Mouse (Mus musculus): ENCODE results near the gene Myo18a. TPM values are rescaled to one million over a fixed set of nuclear protein-coding genes. Genes with fewer than 3 reads are reported as not detected.

Myo18a gene
- polyA plus RNA-seq (2015; fragmentation: Nextera tagmentation; extraction: Ambion mirVana): 35.1 and 44.0 TPM in 2 replicates

DNA sequence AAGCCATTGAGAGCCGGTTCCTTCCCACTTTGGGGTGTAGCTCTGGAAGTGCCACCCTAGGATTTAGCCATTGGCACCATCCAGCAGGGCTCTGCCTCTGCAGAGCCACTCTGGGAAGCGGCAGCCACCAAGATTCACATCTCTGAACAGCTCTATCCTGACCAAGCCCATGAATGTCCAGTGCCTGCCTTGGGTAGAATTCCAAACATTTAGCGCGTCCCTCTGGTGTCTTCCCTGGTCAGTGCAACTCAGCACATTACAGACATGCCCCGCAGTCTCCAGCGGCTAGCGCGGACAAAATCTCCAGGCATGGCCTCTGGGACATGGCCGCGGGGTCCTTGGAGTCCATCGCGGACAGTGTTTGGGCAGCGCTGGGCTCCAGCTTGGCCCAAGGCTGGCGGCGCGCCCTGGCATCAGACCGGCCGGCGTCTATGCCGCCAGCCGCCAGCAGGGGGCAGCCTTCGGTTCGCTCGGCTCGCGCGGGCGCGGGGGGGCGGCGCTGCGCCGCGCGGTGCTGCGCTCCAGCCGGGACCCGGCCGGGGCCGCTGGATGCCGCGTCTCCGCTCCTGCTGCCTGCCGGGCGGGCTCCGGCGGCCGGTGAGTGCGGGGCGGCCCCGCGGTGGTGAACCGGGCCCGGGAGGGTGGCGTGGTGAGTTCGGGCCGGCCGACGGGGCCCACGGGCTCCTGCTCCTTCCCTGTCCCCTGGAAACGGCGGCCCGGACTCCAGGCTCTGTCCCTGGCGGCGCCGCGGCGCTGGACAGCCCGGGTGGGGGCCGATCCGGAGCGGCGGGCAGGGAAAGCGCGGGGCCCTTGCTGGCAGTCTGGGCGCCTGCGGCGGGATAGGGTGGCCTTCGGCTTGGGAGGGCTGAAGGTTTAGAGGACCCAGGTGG, at the start of gene Myo18a:
Gene Myo18a, plus strand, starts transcription at position 464 of the 890 bp plus-strand sequence.
- peaks cover 32% of the 10 kb centered on the region for H3K4me1 ChIP-seq (ENCODE audit: control insufficient read depth, insufficient read depth, low read depth, low read length)
- H3K27me3 ChIP-seq (replicated peaks; ENCODE audit: control insufficient read depth, insufficient read depth, low read length): no peaks in the 10 kb centered on the region; the same call in 1 of the 2 replicates
- no peaks in the 10 kb centered on the region for H3K9me3 ChIP-seq (ENCODE audit: control insufficient read depth, low read length)
- H3K27ac ChIP-seq (ENCODE audit: low read depth, low read length): peak within 1 kb of the TSS; percentile 88
- ATAC-seq: peak; percentile 87
- peak within 1 kb of the TSS; percentile 81 for H3K4me2 ChIP-seq (ENCODE audit: low read length)
- WGBS: 2% methylated on average over 54 of the region's 79 CpGs
- H3K36me3 ChIP-seq (ENCODE audit: control insufficient read depth, insufficient read depth, low read length): no peaks in the 10 kb centered on the region
- H3K9ac ChIP-seq (ENCODE audit: low read depth, low read length): peak within 1 kb of the TSS; percentile 99
- peak within 1 kb of the TSS; percentile 87 for H3K4me3 ChIP-seq (ENCODE audit: low read length)

DNA sequence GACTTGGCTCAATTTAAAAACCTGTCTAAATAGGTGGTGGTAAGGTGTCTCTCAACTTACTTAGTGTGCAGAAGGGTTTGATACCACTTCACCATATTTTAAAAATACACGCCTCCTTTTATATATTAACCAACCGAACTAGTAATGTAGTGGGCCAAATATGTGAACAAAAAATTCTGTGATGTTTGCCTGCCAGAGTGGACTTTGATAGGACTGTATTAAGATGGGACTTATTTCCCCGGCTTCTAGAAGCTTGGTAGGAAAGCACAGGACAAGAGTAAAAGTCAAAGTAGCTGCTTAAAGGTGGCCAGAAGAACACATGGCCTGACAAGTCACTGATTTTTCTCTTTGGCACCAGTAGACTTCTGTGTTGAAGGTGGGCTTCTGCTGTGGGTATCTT, 49.3 kb upstream of the Myo18a start:
- Histone ChIP-seq H3K4me1 (ENCODE audit: control insufficient read depth, insufficient read depth, low read depth, low read length) (no peaks in the 10 kb centered on the region), H3K4me2 (ENCODE audit: low read length) (no peak overlapping the region), H3K9ac (ENCODE audit: low read depth, low read length) (no peak overlapping the region), H3K36me3 (ENCODE audit: control insufficient read depth, insufficient read depth, low read length) (peaks cover 5% of the 10 kb centered on the region; the same call in 1 of the 2 replicates), H3K27me3 (replicated peaks; ENCODE audit: control insufficient read depth, insufficient read depth, low read length) (no peaks in the 10 kb centered on the region), H3K9me3 (ENCODE audit: control insufficient read depth, low read length) (no peaks in the 10 kb centered on the region), H3K4me3 (ENCODE audit: low read length) (no peak overlapping the region), H3K27ac (ENCODE audit: low read depth, low read length) (no peak overlapping the region)
- WGBS: 95% methylated on average over 3 of the region's 3 CpGs
- ATAC-seq: no peak

DNA sequence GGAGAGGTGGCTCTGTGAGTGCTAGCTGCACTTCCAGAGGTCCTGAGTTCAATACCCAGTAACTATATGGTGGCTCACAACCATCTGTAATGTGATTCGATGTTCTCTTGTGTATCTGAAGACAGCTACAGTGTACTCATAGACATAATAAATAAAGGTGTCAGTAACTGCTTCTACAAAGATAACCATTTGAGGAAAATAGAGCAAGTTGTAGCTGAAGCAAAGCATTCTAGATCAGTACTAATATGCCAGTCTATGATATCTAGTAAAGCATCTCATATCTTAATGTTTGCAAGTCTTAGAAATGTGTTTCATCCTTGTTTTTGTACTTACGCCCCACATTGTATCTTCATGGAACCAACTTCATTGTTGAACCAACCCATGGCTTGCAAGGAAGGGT, 44.0 kb upstream of the Myo18a start:
- Histone ChIP-seq H3K4me3 (ENCODE audit: low read length) (no peak overlapping the region), H3K4me1 (ENCODE audit: control insufficient read depth, insufficient read depth, low read depth, low read length) (no peaks in the 10 kb centered on the region), H3K9me3 (ENCODE audit: control insufficient read depth, low read length) (no peaks in the 10 kb centered on the region), H3K27ac (ENCODE audit: low read depth, low read length) (no peak overlapping the region), H3K4me2 (ENCODE audit: low read length) (no peak overlapping the region), H3K9ac (ENCODE audit: low read depth, low read length) (no peak overlapping the region), H3K36me3 (ENCODE audit: control insufficient read depth, insufficient read depth, low read length) (no peaks in the 10 kb centered on the region), H3K27me3 (replicated peaks; ENCODE audit: control insufficient read depth, insufficient read depth, low read length) (no peaks in the 10 kb centered on the region)
- 97% methylated on average over 2 of the region's 2 CpGs for WGBS
- no peak for ATAC-seq

DNA sequence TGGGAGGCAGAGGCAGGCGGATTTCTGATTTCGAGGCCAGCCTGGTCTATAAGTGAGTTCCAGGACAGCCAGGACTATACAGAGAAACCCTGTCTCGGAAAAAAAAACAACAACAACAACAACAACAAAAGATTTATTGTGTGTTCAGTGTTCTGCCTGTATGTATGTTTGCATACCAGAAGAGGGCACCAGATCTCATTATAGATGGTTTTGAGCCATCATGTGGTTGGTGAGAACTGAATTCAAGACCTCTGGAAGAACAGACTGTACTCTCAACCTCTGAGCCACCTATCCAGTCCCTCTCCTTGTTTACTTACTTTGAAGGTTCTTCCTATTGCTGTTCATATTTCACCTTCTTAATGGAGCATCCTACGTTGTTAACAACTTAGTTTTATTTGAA, 41.7 kb upstream of the Myo18a start:
- Histone ChIP-seq H3K4me2 (ENCODE audit: low read length) (no peak overlapping the region), H3K9me3 (ENCODE audit: control insufficient read depth, low read length) (no peaks in the 10 kb centered on the region), H3K36me3 (ENCODE audit: control insufficient read depth, insufficient read depth, low read length) (no peaks in the 10 kb centered on the region), H3K4me3 (ENCODE audit: low read length) (no peak overlapping the region), H3K9ac (ENCODE audit: low read depth, low read length) (no peak overlapping the region), H3K27me3 (replicated peaks; ENCODE audit: control insufficient read depth, insufficient read depth, low read length) (no peaks in the 10 kb centered on the region), H3K4me1 (ENCODE audit: control insufficient read depth, insufficient read depth, low read depth, low read length) (no peaks in the 10 kb centered on the region), H3K27ac (ENCODE audit: low read depth, low read length) (no peak overlapping the region)
- 94% methylated on average over 4 of the region's 4 CpGs for WGBS
- no peak for ATAC-seq

DNA sequence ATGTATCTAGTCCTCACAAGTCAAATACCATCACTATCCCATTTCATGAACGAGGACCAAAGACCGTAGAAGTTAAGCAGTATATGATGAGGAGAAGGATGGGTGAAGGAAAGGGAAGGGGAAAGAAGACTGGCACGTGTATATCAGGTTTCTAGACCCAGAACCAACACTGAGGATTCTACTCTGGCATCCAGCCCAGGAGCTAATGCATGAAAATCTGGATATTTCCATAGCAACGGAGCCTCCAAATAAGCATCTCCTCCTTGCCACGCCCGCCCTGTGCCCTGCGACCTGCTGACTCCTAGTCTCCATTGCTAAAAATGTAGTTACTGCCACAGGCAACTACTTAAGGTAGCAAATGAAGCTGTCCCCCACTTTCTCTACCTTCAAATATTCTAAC, 38.3 kb upstream of the Myo18a start:
- no peak overlapping the region for H3K4me2 ChIP-seq (ENCODE audit: low read length)
- H3K36me3 ChIP-seq (ENCODE audit: control insufficient read depth, insufficient read depth, low read length): no peaks in the 10 kb centered on the region
- H3K4me1 ChIP-seq (ENCODE audit: control insufficient read depth, insufficient read depth, low read depth, low read length): no peaks in the 10 kb centered on the region; the same call in 1 of the 2 replicates
- no peak overlapping the region for H3K9ac ChIP-seq (ENCODE audit: low read depth, low read length)
- H3K9me3 ChIP-seq (ENCODE audit: control insufficient read depth, low read length): no peaks in the 10 kb centered on the region
- H3K4me3 ChIP-seq (ENCODE audit: low read length): no peak overlapping the region
- no peak for ATAC-seq
- H3K27me3 ChIP-seq (replicated peaks; ENCODE audit: control insufficient read depth, insufficient read depth, low read length): no peaks in the 10 kb centered on the region
- WGBS: 63% methylated on average over 7 of the region's 7 CpGs
- no peak overlapping the region for H3K27ac ChIP-seq (ENCODE audit: low read depth, low read length)

DNA sequence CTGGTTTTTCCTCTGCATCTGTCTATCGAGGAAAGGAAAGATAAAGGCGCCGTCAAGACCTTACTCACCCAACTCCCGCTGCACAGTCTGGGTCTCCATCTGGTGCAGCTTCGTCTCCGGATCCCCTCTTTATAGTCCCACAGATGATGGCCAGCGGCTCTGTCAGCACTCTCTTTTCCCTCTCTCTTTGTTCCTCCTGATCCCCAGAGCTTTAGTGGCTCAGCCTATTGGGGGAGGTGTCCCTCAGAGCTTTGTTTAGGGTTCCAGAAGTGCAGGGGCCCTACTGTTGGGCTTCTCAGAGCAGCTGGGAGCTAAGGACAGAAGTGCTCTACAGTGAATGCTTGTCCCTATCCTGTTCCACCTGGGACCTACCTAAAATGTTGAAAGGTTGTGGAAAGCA, 37.9 kb upstream of the Myo18a start, which contains the start of gene Cryba1:
Gene Cryba1, minus strand, starts transcription at position 101 of the 400 bp plus-strand sequence.
- Histone ChIP-seq H3K27ac (ENCODE audit: low read depth, low read length) (no peak within 1 kb of the TSS), H3K9ac (ENCODE audit: low read depth, low read length) (no peak within 1 kb of the TSS), H3K4me3 (ENCODE audit: low read length) (no peak within 1 kb of the TSS), H3K4me1 (ENCODE audit: control insufficient read depth, insufficient read depth, low read depth, low read length) (no peaks in the 10 kb centered on the region; the same call in 1 of the 2 replicates), H3K27me3 (replicated peaks; ENCODE audit: control insufficient read depth, insufficient read depth, low read length) (no peaks in the 10 kb centered on the region), H3K36me3 (ENCODE audit: control insufficient read depth, insufficient read depth, low read length) (no peaks in the 10 kb centered on the region), H3K9me3 (ENCODE audit: control insufficient read depth, low read length) (no peaks in the 10 kb centered on the region), H3K4me2 (ENCODE audit: low read length) (no peak within 1 kb of the TSS)
- WGBS: 41% methylated on average over 7 of the region's 7 CpGs
- no peak for ATAC-seq

DNA sequence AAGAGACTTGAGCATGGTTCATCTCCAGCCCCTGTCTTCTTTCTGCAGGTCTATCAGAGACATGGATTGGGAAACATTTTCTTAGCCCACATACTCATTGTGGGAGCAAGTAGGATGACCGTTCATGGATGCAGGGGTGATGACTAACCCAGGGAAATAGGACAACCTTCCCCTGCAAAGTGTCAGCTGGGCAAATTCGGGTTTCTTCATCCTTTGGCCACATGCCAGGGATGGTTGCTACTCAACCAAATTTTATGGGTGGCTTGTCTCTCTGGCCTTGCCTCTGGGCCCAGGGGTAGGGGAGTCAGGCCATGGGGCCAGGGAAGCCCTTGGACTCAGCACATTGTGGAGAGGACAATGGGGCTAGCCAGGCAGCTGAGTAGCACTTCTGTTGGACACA, 34.5 kb upstream of the Myo18a start:
- WGBS: 50% methylated on average over 2 of the region's 2 CpGs
- Histone ChIP-seq H3K4me2 (ENCODE audit: low read length) (no peak overlapping the region), H3K36me3 (ENCODE audit: control insufficient read depth, insufficient read depth, low read length) (no peaks in the 10 kb centered on the region), H3K27me3 (replicated peaks; ENCODE audit: control insufficient read depth, insufficient read depth, low read length) (no peaks in the 10 kb centered on the region), H3K4me1 (ENCODE audit: control insufficient read depth, insufficient read depth, low read depth, low read length) (no peaks in the 10 kb centered on the region; the same call in 1 of the 2 replicates), H3K4me3 (ENCODE audit: low read length) (no peak overlapping the region), H3K9ac (ENCODE audit: low read depth, low read length) (no peak overlapping the region), H3K9me3 (ENCODE audit: control insufficient read depth, low read length) (no peaks in the 10 kb centered on the region), H3K27ac (ENCODE audit: low read depth, low read length) (no peak overlapping the region)
- no peak for ATAC-seq

DNA sequence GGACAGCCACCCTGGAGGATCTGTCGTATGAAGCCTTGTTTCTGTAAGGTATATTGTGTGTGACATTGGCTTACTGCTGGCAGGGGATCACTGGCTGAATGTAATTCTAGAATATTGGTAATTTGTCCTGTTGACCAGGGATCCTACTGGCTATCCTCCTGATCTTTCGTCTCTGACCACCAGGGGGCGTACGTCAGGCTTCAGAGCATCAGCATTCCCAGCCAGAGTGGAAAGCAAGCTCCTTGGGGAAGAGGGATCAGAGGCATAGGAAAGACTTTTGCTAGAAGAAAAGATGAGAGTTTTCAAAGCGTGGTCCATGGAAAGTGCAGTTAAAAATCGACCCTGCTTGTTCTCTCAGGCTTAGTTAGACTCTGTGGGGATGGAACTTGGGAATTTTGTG, 25.8 kb upstream of the Myo18a start:
- no peak overlapping the region for H3K27ac ChIP-seq (ENCODE audit: low read depth, low read length)
- no peak overlapping the region for H3K4me2 ChIP-seq (ENCODE audit: low read length)
- WGBS: 2% methylated on average over 6 of the region's 6 CpGs
- H3K4me1 ChIP-seq (ENCODE audit: control insufficient read depth, insufficient read depth, low read depth, low read length): no peaks in the 10 kb centered on the region
- H3K9ac ChIP-seq (ENCODE audit: low read depth, low read length): no peak overlapping the region
- H3K9me3 ChIP-seq (ENCODE audit: control insufficient read depth, low read length): no peaks in the 10 kb centered on the region
- H3K27me3 ChIP-seq (replicated peaks; ENCODE audit: control insufficient read depth, insufficient read depth, low read length): no peaks in the 10 kb centered on the region
- ATAC-seq: no peak
- no peak overlapping the region for H3K4me3 ChIP-seq (ENCODE audit: low read length)
- no peaks in the 10 kb centered on the region for H3K36me3 ChIP-seq (ENCODE audit: control insufficient read depth, insufficient read depth, low read length)

DNA sequence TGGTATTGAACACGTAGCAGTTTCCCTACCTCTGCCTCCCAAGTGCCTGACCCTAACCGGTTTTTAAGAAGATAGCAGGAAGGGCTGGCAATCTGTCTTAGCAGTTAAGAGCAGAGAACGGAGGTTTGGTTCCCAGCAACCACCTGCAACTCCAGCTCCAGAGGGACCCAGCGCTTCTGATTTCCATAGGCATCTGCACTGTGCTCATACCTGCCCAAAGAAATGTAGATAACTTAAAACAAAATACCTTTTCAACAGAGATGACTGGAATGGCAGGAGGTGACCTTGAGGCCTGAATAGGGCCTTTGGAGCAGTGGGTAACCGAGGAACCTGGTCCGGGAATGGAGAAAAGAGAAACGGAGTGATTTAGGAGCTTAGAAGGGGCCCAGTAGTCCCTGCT, 24.5 kb upstream of the Myo18a start:
- Histone ChIP-seq H3K27ac (ENCODE audit: low read depth, low read length) (no peak overlapping the region), H3K27me3 (replicated peaks; ENCODE audit: control insufficient read depth, insufficient read depth, low read length) (no peaks in the 10 kb centered on the region), H3K9me3 (ENCODE audit: control insufficient read depth, low read length) (no peaks in the 10 kb centered on the region), H3K4me2 (ENCODE audit: low read length) (no peak overlapping the region), H3K36me3 (ENCODE audit: control insufficient read depth, insufficient read depth, low read length) (no peaks in the 10 kb centered on the region), H3K9ac (ENCODE audit: low read depth, low read length) (no peak overlapping the region), H3K4me1 (ENCODE audit: control insufficient read depth, insufficient read depth, low read depth, low read length) (no peaks in the 10 kb centered on the region), H3K4me3 (ENCODE audit: low read length) (no peak overlapping the region)
- 54% methylated on average over 7 of the region's 7 CpGs for WGBS
- no peak for ATAC-seq
